Comparison of ENCODE assay signal across 13 mouse cellular contexts in genomic region chr1:177509786-177510185, GRCm38 (mm10).
DNase-seq lines count a peak whose midpoint lies in the region.
"Had no signal": no experiment of that assay in that cellular context is flagged by ENCODE, and none has a peak within 500 bp of the region (broad histone marks: within the 10 kb centered on the region; RNA-seq: fewer than 3 reads in every experiment).

No protein-coding gene starts in this region.

- peak; percentile 24 to 31 for DNase-seq in frontal cortex, postnatal 36 days (ENCODE audit: low spot score in 2 of 2)
- DNase-seq in frontal cortex, postnatal 10 days (ENCODE audit: low spot score in 2 of 2) = no peak
- peak; percentile 32 to 37 for DNase-seq in right cerebral cortex, adult 2 months (ENCODE audit: low spot score in 2 of 2)
- no peak for DNase-seq in right cerebral cortex, postnatal 14 days
- peak; percentile 66 to 73 for DNase-seq in layer of hippocampus, postnatal 36 days
- no peak for DNase-seq in gastrocnemius, adult 8-10 months (ENCODE audit: low spot score in 2 of 2)
- no peak for DNase-seq in lung, postnatal 25 days (ENCODE audit: low spot score)
- DNase-seq: adrenal gland, postnatal 14 days; cerebellum, adult 9-10 months; gastrocnemius, postnatal 10 days; midbrain, embryonic 14.5 days; spleen, adult 18-20 months; thymus, postnatal 14 days had no signal

Comparison
In these comparisons a context has a peak if more than half of its experiments do, and no peak if none do; other contexts are left out.
1. DNase-seq: peak in frontal cortex, postnatal 36 days (2 of 2), right cerebral cortex, adult 2 months (2 of 2) and layer of hippocampus, postnatal 36 days (2 of 2); none in frontal cortex, postnatal 10 days (0 of 2), right cerebral cortex, postnatal 14 days (single experiment), gastrocnemius, adult 8-10 months (0 of 2) and lung, postnatal 25 days (single experiment).